Mouse (Mus musculus) liver, embryonic 16.5 days (tissue): ENCODE measurements around the gene Ttc21a. TPM values are rescaled to one million over a fixed set of nuclear protein-coding genes. Genes with fewer than 3 reads are reported as not detected.

ENCODE experiments used
- ATAC-seq: fragments of 200-750 bp; cut with Nextera tagmentation; 2 replicates; pipeline ENCODE4 v1.8.0; 2017; ENCODE audit warnings: low read depth, mild to moderate bottlenecking, moderate number of reproducible peaks, moderate library complexity
- H3K27ac ChIP-seq: fragments of 300-500 bp; sonication (generic); 2 replicates; pipeline ENCODE4 v1.5.1; 2014; ENCODE audit warnings: mild to moderate bottlenecking, low read length
- H3K27me3 ChIP-seq: fragments of 300-500 bp; sonication (generic); 2 replicates; pipeline ENCODE4 v1.6.1; 2014; ENCODE audit warnings: low read depth, low read length, mixed read lengths; ENCODE audit not compliant: control insufficient read depth, insufficient read depth
- H3K36me3 ChIP-seq: fragments of 300-500 bp; sonication (generic); 2 replicates; pipeline ENCODE4 v1.6.1; 2014; ENCODE audit warnings: mild to moderate bottlenecking; ENCODE audit not compliant: control insufficient read depth, insufficient read depth
- H3K4me1 ChIP-seq: fragments of 300-500 bp; sonication (generic); 2 replicates; pipeline ENCODE4 v1.6.1; 2014; ENCODE audit warnings: low read depth, low read length, mixed read lengths; ENCODE audit not compliant: control insufficient read depth
- H3K4me2 ChIP-seq: fragments of 300-500 bp; sonication (generic); 2 replicates; pipeline ENCODE4 v1.6.1; 2014; ENCODE audit warnings: low read depth, low read length, mixed read lengths
- H3K4me3 ChIP-seq: fragments of 300-500 bp; sonication (generic); 2 replicates; pipeline ENCODE4 v1.5.1; 2014; ENCODE audit warnings: low read depth, mild to moderate bottlenecking, low read length
- H3K9ac ChIP-seq: fragments of 300-500 bp; sonication (generic); 2 replicates; pipeline ENCODE4 v1.6.1; 2014; ENCODE audit warnings: low read depth, low read length
- H3K9me3 ChIP-seq: fragments of 300-500 bp; sonication (generic); replicated peaks from 2 replicates; pipeline ENCODE4 v1.6.1; 2016; ENCODE audit warnings: low read length; ENCODE audit not compliant: control insufficient read depth
- WGBS: fragments of 180-500 bp; shearing (Covaris S2); extraction: QIAGEN DNeasy Blood & Tissue Kit; methylation state at CpG from one replicate; pipeline ENCODE4 v1.1.7; 2014; ENCODE audit not compliant: insufficient replicate concordance; 5-methylcytosine and 5-hydroxymethylcytosine counted together
- polyA plus RNA-seq: library from polyadenylated mRNA; unstranded; fragments of >200 nt; fragmentation: Nextera tagmentation; extraction: Ambion mirVana; gene quantifications from 2 replicates; pipeline ENCODE4 v1.2.1, GENCODE M21; 2015

Gene Ttc21a
- 0.08 and 0.21 TPM in 2 replicates for polyA plus RNA-seq

- H3K9me3 ChIP-seq = no peaks in the 10 kb centered on the region
- WGBS = 1% methylated on average over 40 of the region's 40 CpGs
- peaks cover 14% of the 10 kb centered on the region for H3K4me1 ChIP-seq
- peak within 1 kb of the TSS; percentile 81 for H3K4me2 ChIP-seq
- H3K9ac ChIP-seq = peak within 1 kb of the TSS; percentile 64
- no peaks in the 10 kb centered on the region for H3K36me3 ChIP-seq
- H3K27ac ChIP-seq = peak within 1 kb of the TSS; percentile 60
- H3K27me3 ChIP-seq = no peaks in the 10 kb centered on the region
- peak within 1 kb of the TSS; percentile 72 for H3K4me3 ChIP-seq
- peak; percentile 89 for ATAC-seq
Measured at GRCm38 (mm10) chr9:119937005-119937773, at the start of gene Ttc21a, which contains the start of gene Gorasp1. Gene Ttc21a (plus strand): TSS chr9:119937606. Gene Gorasp1 (minus strand): TSS chr9:119937565.

DNA sequence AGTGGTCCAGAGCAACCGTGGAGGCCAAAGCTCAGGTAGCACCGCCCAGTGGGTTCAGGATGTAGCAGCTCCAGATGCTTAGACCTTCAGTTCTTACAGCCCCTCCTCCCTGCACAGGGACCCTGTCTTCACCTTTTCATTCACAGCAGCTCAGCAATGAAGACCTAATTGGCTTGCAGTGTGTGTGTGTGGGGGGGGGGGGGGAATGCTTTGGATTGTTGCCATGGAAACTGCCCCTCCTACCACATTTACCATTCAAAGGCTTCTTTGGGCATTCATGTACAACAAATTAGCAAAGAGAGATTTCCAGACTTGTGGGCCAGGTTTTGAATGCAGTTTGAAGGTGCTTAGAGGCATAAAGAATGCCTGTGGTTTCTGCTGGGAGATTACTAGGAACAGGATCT lies 48.6 kb upstream of the Ttc21a start:
- Histone ChIP-seq H3K4me1 (no peaks in the 10 kb centered on the region), H3K9me3 (no peaks in the 10 kb centered on the region; the same call in 1 of the 2 replicates), H3K4me2 (no peak overlapping the region), H3K4me3 (no peak overlapping the region), H3K36me3 (no peaks in the 10 kb centered on the region), H3K9ac (no peak overlapping the region), H3K27ac (no peak overlapping the region), H3K27me3 (no peaks in the 10 kb centered on the region)
- WGBS = 64% methylated on average over 2 of the region's 2 CpGs
- no peak for ATAC-seq

- Histone ChIP-seq H3K4me2 (no peak overlapping the region), H3K27ac (no peak overlapping the region), H3K4me3 (no peak overlapping the region), H3K9ac (no peak overlapping the region), H3K36me3 (no peaks in the 10 kb centered on the region), H3K9me3 (no peaks in the 10 kb centered on the region; the same call in 1 of the 2 replicates), H3K27me3 (no peaks in the 10 kb centered on the region), H3K4me1 (peaks cover 6% of the 10 kb centered on the region)
- 71% methylated on average over 9 of the region's 9 CpGs for WGBS
- no peak for ATAC-seq
Measured at GRCm38 (mm10) chr9:119889446-119889845, 48.0 kb upstream of the Ttc21a start.

DNA sequence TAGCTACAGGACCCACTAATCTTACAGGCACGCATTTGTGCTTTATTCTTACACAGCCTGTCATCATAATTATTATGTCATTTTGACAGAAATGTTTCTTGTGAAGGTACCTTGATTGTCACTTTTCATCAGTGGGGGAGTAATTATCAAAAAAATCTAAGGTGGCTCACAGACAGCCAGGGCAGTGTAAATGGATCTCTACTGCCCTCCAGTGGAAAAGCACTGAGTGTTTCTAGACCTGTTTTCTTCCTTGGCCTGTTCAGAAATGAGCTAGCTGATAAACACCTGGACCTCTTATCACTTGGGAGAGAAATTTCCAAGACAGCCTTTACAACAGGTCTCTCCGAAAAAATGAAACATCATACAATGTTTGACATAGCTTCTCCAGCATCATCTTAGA lies 46.7 kb upstream of the Ttc21a start:
- WGBS = 41% methylated on average over 2 of the region's 2 CpGs
- H3K36me3 ChIP-seq = no peaks in the 10 kb centered on the region
- H3K27me3 ChIP-seq = no peaks in the 10 kb centered on the region
- H3K27ac ChIP-seq = no peak overlapping the region
- no peak overlapping the region for H3K4me3 ChIP-seq
- no peak for ATAC-seq
- H3K4me2 ChIP-seq = no peak overlapping the region
- peaks cover 11% of the 10 kb centered on the region for H3K4me1 ChIP-seq
- no peak overlapping the region for H3K9ac ChIP-seq
- no peaks in the 10 kb centered on the region; the same call in 1 of the 2 replicates for H3K9me3 ChIP-seq

- no peak overlapping the region; the same call in 1 of the 2 replicates for H3K9ac ChIP-seq
Measured at GRCm38 (mm10) chr9:119893881-119894280, 43.5 kb upstream of the Ttc21a start.

DNA sequence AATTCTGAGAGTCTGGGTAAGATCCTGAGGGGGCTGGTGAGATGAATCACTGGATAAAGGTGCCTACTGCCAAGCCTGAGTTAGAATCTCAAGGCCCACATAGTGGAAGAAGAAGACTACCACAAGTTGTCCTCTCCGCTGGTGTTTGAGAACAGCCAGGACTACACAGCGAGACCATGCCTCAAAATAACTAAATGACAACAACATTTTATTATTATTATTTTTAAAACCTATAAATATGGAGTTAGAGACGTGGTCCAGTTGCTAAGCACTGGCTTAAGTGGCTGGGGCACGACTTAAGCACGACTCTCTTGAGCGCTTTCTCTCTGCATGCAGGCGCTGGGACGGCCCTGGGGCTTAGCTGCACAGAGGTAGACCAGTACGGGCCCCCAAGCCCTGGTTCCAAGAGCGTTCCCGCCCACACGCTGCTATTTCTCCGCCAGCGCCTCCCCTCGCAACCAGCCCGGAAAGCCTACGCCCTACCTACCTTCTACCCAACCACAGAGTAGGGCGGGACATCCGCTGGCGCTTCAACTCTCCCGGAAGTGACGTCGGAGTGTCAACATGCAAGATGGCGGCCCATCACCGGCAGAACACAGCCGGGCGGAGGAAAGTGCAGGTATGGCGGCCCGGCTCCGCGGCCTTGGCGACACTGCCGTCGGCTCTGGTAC lies 42.9 kb upstream of the Ttc21a start, which contains the start of gene Wdr48:
Gene Wdr48, plus strand, starts transcription at position 540 of the 671 bp plus-strand sequence.
- peak within 1 kb of the TSS; percentile 95 for H3K4me3 ChIP-seq
- no peaks in the 10 kb centered on the region; the same call in 1 of the 2 replicates for H3K9me3 ChIP-seq
- peak within 1 kb of the TSS; percentile 86 for H3K9ac ChIP-seq
- no peaks in the 10 kb centered on the region for H3K27me3 ChIP-seq
- peak within 1 kb of the TSS; percentile 86 for H3K27ac ChIP-seq
- ATAC-seq = peak; percentile 99
- peaks cover 22% of the 10 kb centered on the region for H3K4me1 ChIP-seq
- 2% methylated on average over 34 of the region's 34 CpGs for whole genome bisulfite sequencing
- no peaks in the 10 kb centered on the region for H3K36me3 ChIP-seq
- peak within 1 kb of the TSS; percentile 94 for H3K4me2 ChIP-seq

More at GRCm38 (mm10) chr9:119893881-119894280, 43.5 kb upstream of the Ttc21a start:
- ATAC-seq = no peak
- peak overlapping the region; percentile 81; the same call in 1 of the 2 replicates for H3K4me2 ChIP-seq
- 86% methylated on average over 5 of the region's 5 CpGs for WGBS
- H3K36me3 ChIP-seq = no peaks in the 10 kb centered on the region
- peaks cover 22% of the 10 kb centered on the region for H3K4me1 ChIP-seq
- no peak overlapping the region for H3K4me3 ChIP-seq
- H3K27me3 ChIP-seq = no peaks in the 10 kb centered on the region
- H3K27ac ChIP-seq = no peak overlapping the region
- no peaks in the 10 kb centered on the region; the same call in 1 of the 2 replicates for H3K9me3 ChIP-seq

- no peaks in the 10 kb centered on the region for H3K36me3 ChIP-seq
- peak overlapping the region; percentile 95 for H3K4me3 ChIP-seq
- H3K9ac ChIP-seq = peak overlapping the region; percentile 86
- ATAC-seq = peak; percentile 82
- H3K4me2 ChIP-seq = peak overlapping the region; percentile 94
- WGBS = under 1% methylated on average over 61 of the region's 71 CpGs
- H3K27ac ChIP-seq = peak overlapping the region; percentile 86
- no peaks in the 10 kb centered on the region; the same call in 1 of the 2 replicates for H3K9me3 ChIP-seq
- H3K4me1 ChIP-seq = peaks cover 22% of the 10 kb centered on the region
- H3K27me3 ChIP-seq = no peaks in the 10 kb centered on the region
Measured at GRCm38 (mm10) chr9:119895040-119895721, 42.2 kb upstream of the Ttc21a start.

GRCm38 (mm10) chr9:119899446-119899845 lies 38.0 kb upstream of the Ttc21a start:
- no peak for ATAC-seq
- Histone ChIP-seq H3K9me3 (no peaks in the 10 kb centered on the region), H3K9ac (no peak overlapping the region), H3K4me1 (peaks cover 16% of the 10 kb centered on the region), H3K4me3 (no peak overlapping the region), H3K27ac (no peak overlapping the region), H3K36me3 (no peaks in the 10 kb centered on the region), H3K4me2 (no peak overlapping the region), H3K27me3 (no peaks in the 10 kb centered on the region)
- WGBS = 75% methylated on average over 2 of the region's 2 CpGs
